Mouse (Mus musculus): ENCODE measurements around the gene Rnf113a1.
"Not testable (repeated sequence)": the region's sequence is repeated elsewhere in the genome, so short reads cannot be mapped to it uniquely, and the experiment has no call there.

Rnf113a1 gene

DNA sequence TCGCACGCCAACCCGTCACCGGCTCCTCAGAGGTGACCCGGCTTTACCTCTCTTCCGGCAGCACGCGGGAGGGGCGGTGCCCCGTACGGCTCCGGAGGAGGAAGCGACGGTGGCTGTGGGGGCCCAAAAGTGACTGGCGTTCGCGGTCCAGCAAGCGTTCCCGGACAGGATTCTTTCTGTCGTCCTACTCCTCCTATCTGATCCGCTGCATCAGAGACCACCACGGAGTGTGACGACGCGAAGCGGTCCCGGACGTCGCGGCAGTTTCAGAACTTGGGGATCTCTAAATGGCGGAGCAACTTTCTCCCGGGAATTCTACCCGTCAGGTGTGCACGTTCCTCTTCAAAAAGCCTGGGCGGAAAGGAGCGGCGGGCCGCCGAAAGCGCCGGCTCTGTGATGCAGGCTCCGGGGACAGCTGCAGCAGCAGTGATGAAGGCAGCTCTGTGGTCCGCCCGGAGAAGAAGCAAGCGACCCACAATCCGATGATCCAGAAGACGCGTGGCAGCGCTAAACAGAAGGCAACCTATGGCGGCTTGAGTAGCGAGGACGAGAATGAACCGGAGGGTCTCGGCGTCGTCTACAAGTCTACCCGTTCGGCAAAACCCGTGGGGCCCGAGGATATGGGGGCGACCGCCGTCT is at the start of gene Rnf113a1, which contains the start of gene Ndufa1:
TSS of gene Rnf113a1 (plus strand) at position 141 of the 639 bp plus-strand sequence.
TSS of gene Ndufa1 (minus strand) at position 59 of the 639 bp plus-strand sequence.
- DNase-seq (ENCODE audit: low read depth, low spot score), result peak; percentile 63

DNA sequence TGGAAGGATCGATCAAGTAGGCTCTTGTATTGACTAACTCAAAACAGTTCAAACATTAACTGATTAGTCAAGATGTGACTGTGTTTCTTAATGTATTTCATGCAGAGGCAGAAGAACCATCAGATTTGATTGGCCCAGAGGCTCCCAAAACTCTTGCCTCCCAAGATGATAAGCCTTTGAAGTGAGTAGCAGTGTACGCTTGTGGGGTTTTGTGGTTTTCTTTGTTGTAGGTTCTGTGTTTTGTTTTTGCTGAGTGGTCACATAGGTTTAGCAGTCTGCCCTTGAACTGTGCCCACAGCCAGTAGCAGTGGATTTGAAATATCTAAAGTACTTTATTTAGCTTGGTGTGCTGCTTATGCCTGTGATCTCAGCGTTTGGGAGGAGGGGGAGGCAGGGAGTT is 49.3 kb upstream of the Rnf113a1 start:
- DNase-seq (ENCODE audit: low read depth, low spot score), result no peak

DNA sequence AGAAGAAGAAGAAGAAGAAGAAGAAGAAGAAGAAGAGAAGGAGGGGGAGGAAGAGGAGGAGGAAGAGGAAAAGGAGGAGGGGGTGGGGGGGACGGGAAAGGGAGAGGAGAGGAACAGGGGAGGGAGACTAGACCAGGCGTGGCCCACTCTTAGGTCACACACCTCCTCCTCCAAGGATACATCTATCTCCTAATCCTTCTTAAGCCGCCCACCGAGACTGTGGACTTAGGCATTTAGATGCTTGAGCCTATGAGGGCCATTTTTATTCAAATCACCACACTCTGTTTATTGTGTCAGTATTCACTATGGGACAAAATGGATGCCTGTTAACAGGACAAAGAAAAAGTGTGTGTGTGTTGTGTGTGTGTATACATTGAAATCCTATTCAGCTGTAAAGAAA is 46.5 kb upstream of the Rnf113a1 start:
- not testable (repeated sequence) for DNase-seq (ENCODE audit: low read depth, low spot score)

DNA sequence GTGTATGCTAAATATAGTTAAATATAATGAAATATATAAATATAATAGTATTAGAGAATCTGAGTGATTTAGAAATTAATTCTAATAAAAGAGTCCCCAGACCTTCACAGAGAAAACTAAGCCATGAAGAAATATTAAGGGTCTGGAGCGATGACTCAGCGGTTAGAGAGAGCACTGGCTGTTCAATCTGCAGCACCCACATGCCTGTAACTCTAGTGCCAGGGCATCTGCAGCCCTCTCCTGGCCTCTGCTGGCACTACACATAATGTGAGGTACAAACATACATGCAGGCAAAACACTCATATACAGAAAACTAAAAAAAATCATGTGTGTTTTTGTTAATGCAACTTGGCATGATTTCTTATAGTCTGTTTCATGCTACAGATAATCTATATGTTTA is 46.1 kb upstream of the Rnf113a1 start:
- peak; percentile 5 for DNase-seq (ENCODE audit: low read depth, low spot score)

DNA sequence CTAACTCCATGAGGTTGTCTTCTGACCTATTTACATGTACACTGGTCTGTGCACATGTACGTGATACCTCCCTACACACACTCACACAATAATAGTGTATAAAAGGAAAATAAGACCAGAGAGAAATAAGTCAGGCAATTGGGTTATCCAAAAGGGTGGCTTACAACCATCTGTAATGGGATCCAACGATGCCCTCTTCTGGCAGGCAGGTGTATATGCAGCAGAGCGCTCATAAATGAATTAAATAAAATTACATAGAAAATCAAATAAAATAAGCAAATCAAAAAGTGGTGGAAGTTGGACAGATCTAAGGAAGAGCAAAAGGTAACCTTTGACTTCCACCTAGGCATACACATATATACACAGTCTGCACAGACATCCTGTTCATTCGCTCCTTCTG is 33.2 kb upstream of the Rnf113a1 start:
- DNase-seq (ENCODE audit: low read depth, low spot score), result no peak

DNA sequence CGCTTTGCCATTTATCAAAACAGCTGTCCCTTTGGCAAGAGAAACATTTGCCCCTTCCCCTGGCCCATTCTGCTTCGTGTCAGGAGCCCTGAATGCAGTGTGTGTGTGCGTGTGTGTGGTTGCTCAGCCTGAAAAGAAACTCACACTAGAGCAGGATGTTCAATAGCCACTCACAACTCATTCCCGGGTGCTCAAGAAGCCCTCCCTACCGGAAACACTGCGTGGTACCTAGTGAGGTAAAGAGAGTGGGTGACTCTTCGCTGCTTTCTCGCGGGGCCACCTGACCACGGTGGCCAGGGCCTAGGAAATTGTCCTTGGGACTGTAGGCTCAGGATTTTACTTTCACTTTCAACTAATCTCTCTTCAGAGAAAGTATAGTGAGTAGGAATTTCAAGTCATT is 29.9 kb upstream of the Rnf113a1 start:
- no peak for DNase-seq (ENCODE audit: low read depth, low spot score)

DNA sequence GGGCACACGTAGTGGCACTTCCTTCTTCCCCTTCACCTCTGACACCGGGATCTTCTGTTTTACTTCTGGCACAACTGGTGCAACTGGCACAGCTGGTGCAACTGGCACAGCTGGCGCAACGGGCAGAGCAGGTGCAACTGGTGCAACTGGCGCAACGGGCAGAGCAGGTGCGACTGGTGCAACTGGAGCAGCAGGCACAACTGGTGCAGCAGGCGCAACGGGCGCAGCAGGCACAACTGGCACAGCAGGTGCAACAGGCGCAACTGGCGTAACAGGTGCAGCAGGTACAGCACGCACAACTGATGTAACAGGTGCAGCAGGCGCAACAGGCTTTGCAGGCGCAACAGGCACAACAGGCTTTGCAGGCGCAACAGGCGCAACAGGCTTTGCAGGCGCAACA is 27.9 kb upstream of the Rnf113a1 start:
- no peak for DNase-seq (ENCODE audit: low read depth, low spot score)

DNA sequence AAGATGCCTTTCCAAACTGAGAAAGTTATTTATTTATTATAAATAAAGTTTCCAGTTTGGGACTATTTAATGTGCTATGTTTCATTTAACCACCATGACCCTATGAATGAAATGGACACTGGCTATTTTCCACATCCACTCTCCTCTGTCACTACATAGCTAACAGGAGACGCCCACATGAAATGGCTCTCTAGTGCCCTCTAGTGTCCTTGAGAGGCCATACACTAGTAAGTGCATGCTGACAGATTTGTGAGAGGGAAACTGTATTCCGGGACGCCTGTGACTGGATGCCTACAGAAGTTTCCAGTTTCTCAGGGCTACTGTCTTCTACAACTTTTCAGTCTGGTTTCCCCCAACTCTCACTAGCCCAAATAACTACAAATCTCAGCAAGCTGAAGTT is 24.0 kb upstream of the Rnf113a1 start:
- no peak for DNase-seq (ENCODE audit: low read depth, low spot score)

DNA sequence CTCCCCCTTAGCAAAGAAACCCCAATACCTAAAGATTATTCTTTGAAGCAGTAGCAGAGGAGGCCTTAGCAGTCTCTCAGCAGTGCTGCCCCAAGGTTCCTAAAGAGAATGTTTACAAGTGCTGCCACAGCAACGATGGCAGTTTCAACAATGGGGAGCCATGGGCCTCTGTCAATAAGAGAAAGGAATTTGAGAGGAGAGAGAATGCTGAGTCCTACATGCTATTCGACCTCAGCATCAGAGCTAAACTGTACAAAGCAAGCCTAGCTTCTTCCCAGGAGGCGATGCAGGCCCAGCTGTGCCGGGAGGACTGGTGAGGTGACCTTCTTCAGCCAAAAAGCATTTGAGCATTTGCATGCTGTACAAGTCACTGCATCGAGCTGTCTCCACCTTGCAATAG is 22.3 kb upstream of the Rnf113a1 start, which contains the start of gene Akap14:
TSS of gene Akap14 (minus strand) at position 101 of the 400 bp plus-strand sequence.
- DNase-seq (ENCODE audit: low read depth, low spot score), result no peak

DNA sequence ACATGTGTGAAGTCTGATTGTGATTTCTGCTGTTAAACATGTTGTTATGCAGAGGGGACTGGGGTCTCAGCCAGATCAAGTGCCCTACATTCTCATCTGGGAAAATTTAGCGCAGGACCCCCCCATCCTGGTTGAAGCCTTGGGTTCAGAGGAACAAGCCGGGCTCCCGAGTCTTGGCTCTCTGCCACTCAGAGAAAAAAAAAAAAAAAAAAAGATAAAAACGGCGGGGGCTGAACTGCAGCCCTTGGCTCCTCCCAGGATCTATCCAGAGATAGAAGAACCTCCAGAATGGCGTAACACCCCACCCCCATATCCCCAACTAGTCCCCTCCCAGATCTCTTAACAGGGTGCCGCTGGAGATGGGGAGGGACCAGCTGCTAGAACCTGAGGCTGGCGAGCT is 6.6 kb upstream of the Rnf113a1 start:
- not testable (repeated sequence) for DNase-seq (ENCODE audit: low read depth, low spot score)

DNA sequence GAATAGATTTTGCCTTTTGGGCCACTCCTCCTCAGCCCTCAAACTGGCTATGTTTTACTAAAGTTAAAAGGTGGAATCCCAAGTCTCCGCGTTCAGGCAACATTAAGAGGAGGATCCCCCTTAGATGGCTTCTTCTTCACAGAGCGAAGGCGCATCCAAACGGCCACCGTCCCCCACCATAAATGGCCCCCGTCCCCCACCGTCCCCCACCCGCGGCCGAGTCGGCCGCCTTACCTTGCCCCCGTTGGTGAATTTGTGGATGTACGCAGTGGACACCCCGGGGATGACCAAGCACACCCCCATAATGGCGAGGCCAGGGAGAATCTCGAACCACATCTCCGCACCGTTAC is 315 bp upstream of the Rnf113a1 start:
- no peak for DNase-seq (ENCODE audit: low read depth, low spot score)

DNA sequence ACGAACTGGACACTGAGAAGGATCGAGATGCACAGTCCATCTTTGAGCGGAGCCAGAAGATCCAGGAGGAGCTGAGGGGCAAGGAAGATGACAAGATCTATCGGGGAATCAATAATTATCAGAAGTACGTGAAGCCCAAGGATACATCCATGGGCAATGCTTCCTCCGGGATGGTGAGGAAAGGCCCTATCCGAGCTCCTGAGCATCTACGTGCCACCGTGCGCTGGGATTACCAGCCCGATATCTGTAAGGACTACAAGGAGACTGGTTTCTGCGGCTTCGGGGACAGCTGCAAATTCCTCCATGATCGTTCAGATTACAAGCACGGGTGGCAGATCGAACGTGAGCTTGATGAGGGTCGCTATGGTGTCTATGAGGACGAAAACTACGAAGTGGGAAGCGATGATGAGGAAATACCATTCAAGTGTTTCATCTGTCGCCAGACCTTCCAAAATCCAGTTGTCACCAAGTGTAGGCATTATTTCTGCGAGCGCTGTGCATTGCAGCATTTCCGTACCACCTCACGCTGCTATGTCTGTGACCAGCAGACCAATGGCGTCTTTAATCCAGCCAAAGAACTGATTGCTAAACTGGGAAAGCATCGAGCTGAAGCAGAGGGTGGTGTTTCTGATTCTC is 817 bp downstream of the Rnf113a1 start:
- DNase-seq (ENCODE audit: low read depth, low spot score), result no peak

DNA sequence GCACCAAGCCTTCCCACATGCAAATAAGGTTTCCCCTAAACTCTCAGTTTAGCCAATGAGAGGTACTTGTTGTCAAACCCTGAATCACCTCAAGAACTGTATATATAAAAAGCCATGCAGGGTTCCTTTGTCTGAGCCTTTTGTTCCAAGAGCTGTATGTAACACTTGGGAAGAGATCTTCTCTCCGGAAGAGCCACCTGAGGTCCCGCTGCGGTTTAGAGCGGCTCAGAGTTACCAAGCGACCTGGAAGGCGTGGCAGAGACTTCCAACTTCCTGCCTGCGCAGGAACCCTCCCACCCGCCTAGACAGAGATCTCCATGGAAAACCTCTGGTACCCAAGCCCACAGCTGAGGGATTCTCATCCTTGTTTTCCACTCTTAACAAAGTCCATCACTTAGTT is 7.6 kb downstream of the Rnf113a1 start:
- no peak for DNase-seq (ENCODE audit: low read depth, low spot score)

DNA sequence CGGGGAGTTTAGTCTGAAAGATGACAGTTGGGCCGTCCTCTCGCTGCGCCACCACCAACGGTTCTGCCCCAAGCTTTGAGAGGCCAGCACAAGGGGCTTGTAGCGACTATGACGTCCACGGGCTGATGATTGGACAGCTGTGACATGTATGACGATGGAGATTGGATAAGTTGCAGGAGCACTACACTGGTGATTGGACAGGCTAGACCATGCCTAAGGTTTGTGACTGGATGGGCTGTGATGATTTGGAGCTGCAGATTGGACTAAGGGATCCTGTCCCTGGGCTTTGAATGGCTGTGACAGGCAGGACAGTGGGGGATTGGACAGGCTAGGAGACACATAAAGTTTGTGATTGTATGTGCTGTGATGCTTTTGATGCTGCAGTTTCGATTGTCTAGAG is 19.9 kb downstream of the Rnf113a1 start, which contains the start of gene Gm9:
TSS of gene Gm9 (minus strand) at position 101 of the 400 bp plus-strand sequence.
- no peak for DNase-seq (ENCODE audit: low read depth, low spot score)

DNA sequence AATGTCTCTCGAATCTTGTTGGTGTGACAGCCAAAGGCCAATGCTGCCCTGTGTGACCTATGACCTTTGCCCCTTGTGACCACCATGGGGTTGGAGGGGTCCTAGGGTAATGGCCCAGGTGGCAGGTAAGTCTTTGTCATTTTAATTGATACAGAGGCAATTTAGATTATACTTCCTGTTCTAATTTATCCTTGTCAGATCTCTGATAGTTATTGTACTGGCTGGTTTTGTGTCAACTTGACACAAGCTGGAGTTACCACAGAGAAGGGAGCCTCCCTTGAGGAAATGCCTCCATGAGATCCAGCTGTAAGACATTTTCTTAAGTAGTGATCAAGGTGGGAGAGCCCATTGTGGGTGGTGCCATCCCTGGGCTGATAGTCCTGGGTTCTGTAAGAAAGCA is 31.1 kb downstream of the Rnf113a1 start, which contains the start of gene Rhox1:
TSS of gene Rhox1 (minus strand) at position 101 of the 400 bp plus-strand sequence.
- not testable (repeated sequence) for DNase-seq (ENCODE audit: low read depth, low spot score)
